Mouse (Mus musculus): ENCODE data around the gene Gm9999.

Gm9999 gene

GRCm38 (mm10) chr7:47030517-47031193 is 47.3 kb downstream of the Gm9999 start:
- DNase-seq = no peak

GRCm38 (mm10) chr7:47031371-47031770 is 48.0 kb downstream of the Gm9999 start:
- no peak for DNase-seq

- DNase-seq = peak; percentile 71
Measured at GRCm38 (mm10) chr7:47034785-47035384, 51.5 kb downstream of the Gm9999 start.

GRCm38 (mm10) chr7:47035426-47035825 is 52.0 kb downstream of the Gm9999 start:
- DNase-seq = no peak

Measured in kidney, adult 9 months (tissue).